Mouse (Mus musculus) layer of hippocampus, adult 6 months (tissue): ENCODE data around the gene Slc4a10. TPM values are rescaled to one million over a fixed set of nuclear protein-coding genes. Genes with fewer than 3 reads are reported as not detected.

Source experiments
- long read RNA-seq, 2 experiments: library from polyadenylated mRNA; unstranded; transcript quantifications; one replicate each; pipeline ENCODE4 v2.0.0; 2019 to 2020
- polyA plus RNA-seq: library from polyadenylated mRNA; unstranded; fragments of <200 nt; fragmentation: Nextera tagmentation; gene quantifications from 2 replicates; pipeline ENCODE4 v1.2.3, GENCODE M21; 2021

The Slc4a10 gene
- polyA plus RNA-seq = 29.1 and 39.8 TPM in 2 replicates
- long read RNA-seq, experiment 1, full-length matches to known transcripts = 1 of 77 reads
- long read RNA-seq, experiment 1, partial matches to known transcripts = 69 of 77 reads
- long read RNA-seq, experiment 1, other reads (novel, unspliced or antisense) = 7 of 77 reads
- long read RNA-seq, experiment 2, full-length matches to known transcripts = 93 of 253 reads
- long read RNA-seq, experiment 2, partial matches to known transcripts = 79 of 253 reads
- long read RNA-seq, experiment 2, other reads (novel, unspliced or antisense) = 81 of 253 reads

GRCm38 (mm10) chr2:62046421-62046845, at the start of gene Slc4a10:
Gene Slc4a10, plus strand, starts transcription at chr2:62046462.

Other genes with a start within 250 kb of the Slc4a10 start
- gene Tbr1, start 243.5 kb upstream of the Slc4a10 start, polyA plus RNA-seq = 4.0 and 6.0 TPM in 2 replicates